Mouse (Mus musculus) neural tube, embryonic 12.5 days (tissue): Measurements from ENCODE around the gene Polg. TPM values are rescaled to one million over a fixed set of nuclear protein-coding genes. Genes with fewer than 3 reads are reported as not detected.

ENCODE experiments used
- ATAC-seq: fragments of 200-750 bp; cut with Nextera tagmentation; 2 replicates; pipeline ENCODE4 v1.8.0; 2017; ENCODE audit warnings: low read depth, mild to moderate bottlenecking, moderate TSS enrichment, moderate library complexity; ENCODE audit not compliant: low FRiP score
- H3K27ac ChIP-seq: fragments of 300-500 bp; sonication (generic); 2 replicates; pipeline ENCODE4 v1.5.1; 2016
- H3K27me3 ChIP-seq: fragments of 300-500 bp; sonication (generic); replicated peaks from 2 replicates; pipeline ENCODE4 v1.6.1; 2016; ENCODE audit warnings: mild to moderate bottlenecking
- H3K36me3 ChIP-seq: fragments of 300-500 bp; sonication (generic); 2 replicates; pipeline ENCODE4 v1.6.1; 2016; ENCODE audit warnings: mild to moderate bottlenecking
- H3K4me1 ChIP-seq: fragments of 300-500 bp; sonication (generic); 2 replicates; pipeline ENCODE4 v1.6.1; 2016
- H3K4me2 ChIP-seq: fragments of 300-500 bp; sonication (generic); replicated peaks from 2 replicates; pipeline ENCODE4 v1.6.1; 2016; ENCODE audit warnings: mild to moderate bottlenecking
- H3K4me3 ChIP-seq: fragments of 300-500 bp; sonication (generic); 2 replicates; pipeline ENCODE4 v1.5.1; 2016
- H3K9ac ChIP-seq: fragments of 300-500 bp; sonication (generic); 2 replicates; pipeline ENCODE4 v1.6.1; 2016; ENCODE audit warnings: mild to moderate bottlenecking
- H3K9me3 ChIP-seq: fragments of 300-500 bp; sonication (generic); 2 replicates; pipeline ENCODE4 v1.6.1; 2016; ENCODE audit warnings: mild to moderate bottlenecking
- WGBS: fragments of 180-500 bp; shearing (Covaris S2); methylation state at CpG from one replicate; pipeline ENCODE4 v1.1.7; 2016; 5-methylcytosine and 5-hydroxymethylcytosine counted together
- polyA plus RNA-seq: library from polyadenylated mRNA; unstranded; fragments of >200 nt; fragmentation: Nextera tagmentation; extraction: Ambion mirVana; gene quantifications from 2 replicates; pipeline ENCODE4 v1.2.1, GENCODE M21; 2016

Gene Polg
- polyA plus RNA-seq, 1 experiment from 2014 or later: 48.5 TPM

- peaks cover 35% of the 10 kb centered on the region for H3K27me3 ChIP-seq
- peak overlapping the region; percentile 100 for H3K9ac ChIP-seq
- H3K4me3 ChIP-seq: peak overlapping the region; percentile 87
- WGBS: 1% methylated on average over 74 of the region's 79 CpGs
- peak overlapping the region; percentile 90 for H3K4me2 ChIP-seq
- H3K4me1 ChIP-seq: peaks cover 34% of the 10 kb centered on the region
- peak overlapping the region; percentile 98 for H3K27ac ChIP-seq
- H3K36me3 ChIP-seq: peaks cover 28% of the 10 kb centered on the region
- H3K9me3 ChIP-seq: no peaks in the 10 kb centered on the region
- no peak for ATAC-seq
Measured at GRCm38 (mm10) chr7:79508280-79509234, 42.4 kb upstream of the Polg start.

DNA sequence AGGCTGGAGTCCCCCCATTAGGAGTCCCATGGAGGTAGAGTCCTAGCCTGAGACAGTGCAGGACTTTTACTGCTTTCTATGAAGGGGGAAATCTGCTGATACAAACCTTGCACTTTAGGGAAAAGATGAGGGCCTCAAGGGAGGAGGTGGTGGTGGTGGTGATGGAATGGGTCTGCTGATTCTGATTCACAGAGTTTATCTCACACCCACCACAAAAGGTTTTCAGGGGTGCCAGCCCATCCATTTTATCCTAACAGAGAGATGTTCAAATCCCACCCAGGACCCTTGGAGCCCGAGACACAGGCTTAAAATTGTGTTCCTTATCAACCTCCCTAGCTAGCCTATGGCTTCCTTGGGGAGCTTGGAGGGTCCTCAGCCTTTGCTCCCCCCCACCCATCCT, 41.6 kb upstream of the Polg start:
- H3K27ac ChIP-seq: peak overlapping the region; percentile 98
- peaks cover 32% of the 10 kb centered on the region for H3K36me3 ChIP-seq
- peak overlapping the region; percentile 90 for H3K4me2 ChIP-seq
- H3K4me3 ChIP-seq: peak overlapping the region; percentile 87
- 9% methylated on average over 1 of the region's 1 CpGs for WGBS
- H3K27me3 ChIP-seq: peaks cover 34% of the 10 kb centered on the region
- H3K4me1 ChIP-seq: peaks cover 32% of the 10 kb centered on the region
- H3K9me3 ChIP-seq: no peaks in the 10 kb centered on the region
- ATAC-seq: no peak
- peak overlapping the region; percentile 100 for H3K9ac ChIP-seq

DNA sequence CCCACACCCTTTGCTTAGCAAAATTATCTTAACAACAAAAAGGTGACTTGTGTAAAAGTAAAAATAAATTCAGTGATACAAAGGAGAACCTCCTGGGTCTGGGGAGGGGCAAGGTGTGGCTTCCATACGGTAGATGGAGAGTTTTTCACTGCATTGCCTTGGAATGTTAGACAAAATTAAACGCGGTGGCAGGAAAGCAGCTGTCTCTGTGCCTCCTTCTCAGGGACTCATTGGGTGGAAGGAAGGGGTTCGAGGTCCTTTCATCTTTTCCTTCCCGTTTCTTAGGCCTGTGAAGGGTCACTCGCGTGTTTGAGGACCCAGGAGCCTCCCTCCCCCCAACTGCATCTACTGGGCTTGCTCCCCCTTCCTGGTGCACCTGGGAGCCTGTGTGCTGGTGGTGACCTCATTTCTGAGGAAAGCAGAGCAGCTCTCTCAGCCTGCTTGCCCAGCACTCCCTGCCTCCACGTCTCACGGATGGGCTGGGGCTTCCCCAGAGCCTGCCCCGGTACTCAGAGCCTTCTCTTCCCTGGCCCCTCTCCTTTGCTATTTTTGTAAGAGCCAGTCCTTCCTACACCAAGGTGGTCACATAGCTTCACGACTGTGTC, 41.0 kb upstream of the Polg start:
- 2% methylated on average over 11 of the region's 11 CpGs for WGBS
- peak overlapping the region; percentile 98 for H3K27ac ChIP-seq
- peaks cover 35% of the 10 kb centered on the region for H3K27me3 ChIP-seq

DNA sequence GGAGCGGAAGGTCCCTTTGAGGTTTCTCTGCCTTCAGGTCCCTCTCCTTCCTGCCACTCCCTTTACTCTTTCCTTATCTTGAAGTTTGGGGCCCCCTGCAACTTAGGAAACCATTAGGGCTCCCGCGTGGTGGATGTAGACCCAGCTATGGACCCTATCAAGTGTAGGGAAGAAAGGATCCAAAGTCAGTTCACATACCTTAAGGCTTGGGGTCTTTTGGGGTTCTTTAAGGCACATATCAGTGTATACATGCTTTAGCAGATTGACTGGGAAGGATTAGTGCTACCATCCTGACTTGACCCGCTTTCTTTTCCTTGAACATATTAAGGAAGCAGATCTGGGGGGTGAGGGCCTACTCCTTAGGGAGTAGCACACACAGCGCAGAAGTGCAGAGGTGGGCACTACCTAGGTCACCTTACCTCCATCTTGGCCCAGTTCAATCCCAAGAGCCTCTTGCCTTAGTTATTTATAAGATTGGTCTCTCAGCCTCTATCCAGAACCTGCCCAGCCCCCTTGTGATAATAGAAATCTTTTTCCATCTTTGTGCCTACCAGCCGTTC, 40.4 kb upstream of the Polg start:
- Histone ChIP-seq H3K27me3 (peaks cover 37% of the 10 kb centered on the region), H3K9me3 (no peaks in the 10 kb centered on the region), H3K36me3 (peaks cover 37% of the 10 kb centered on the region), H3K9ac (peak overlapping the region; percentile 100), H3K4me1 (peaks cover 21% of the 10 kb centered on the region; the same call in 1 of the 2 replicates), H3K4me2 (peak overlapping the region; percentile 90), H3K27ac (peak overlapping the region; percentile 98), H3K4me3 (peak overlapping the region; percentile 87)
- no peak for ATAC-seq
- 0% methylated on average over 6 of the region's 6 CpGs for WGBS

More for the DNA sequence above, 41.0 kb upstream of the Polg start:
- Histone ChIP-seq H3K4me1 (peaks cover 27% of the 10 kb centered on the region), H3K4me2 (peak overlapping the region; percentile 90), H3K4me3 (peak overlapping the region; percentile 87), H3K36me3 (peaks cover 37% of the 10 kb centered on the region), H3K9ac (peak overlapping the region; percentile 100), H3K9me3 (no peaks in the 10 kb centered on the region)
- ATAC-seq: no peak

- Histone ChIP-seq H3K27ac (peak overlapping the region; percentile 98), H3K4me2 (peak overlapping the region; percentile 90), H3K4me1 (peaks cover 20% of the 10 kb centered on the region; the same call in 1 of the 2 replicates), H3K4me3 (peak overlapping the region; percentile 87), H3K36me3 (peaks cover 37% of the 10 kb centered on the region), H3K9me3 (no peaks in the 10 kb centered on the region), H3K27me3 (peaks cover 42% of the 10 kb centered on the region), H3K9ac (peak overlapping the region; percentile 100)
- 1% methylated on average over 28 of the region's 28 CpGs for WGBS
- peak; percentile 66 for ATAC-seq
Measured at GRCm38 (mm10) chr7:79505876-79506530, 39.8 kb upstream of the Polg start.

DNA sequence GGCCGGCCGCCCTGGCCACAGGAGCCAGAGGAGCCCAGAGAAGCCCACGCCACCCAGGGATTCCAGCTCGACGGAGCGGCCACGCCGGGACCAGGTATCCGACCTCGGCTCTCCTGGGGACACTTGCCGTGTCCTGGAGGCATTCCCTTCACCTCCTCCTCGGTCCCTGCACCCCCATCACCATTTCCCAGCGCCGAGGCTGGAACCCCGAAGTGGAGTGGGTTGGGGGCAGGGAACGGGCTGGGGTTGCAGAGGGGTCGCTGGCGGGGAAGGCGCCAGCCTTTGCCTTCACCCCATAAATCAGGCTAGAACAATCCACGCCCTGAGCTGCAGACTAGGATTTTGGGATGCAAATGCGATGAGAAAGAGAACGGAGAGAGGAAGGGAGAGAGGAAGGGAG, 39.2 kb upstream of the Polg start:
- 1% methylated on average over 22 of the region's 22 CpGs for WGBS
- ATAC-seq: peak; percentile 11; the same call in 1 of the 2 replicates

DNA sequence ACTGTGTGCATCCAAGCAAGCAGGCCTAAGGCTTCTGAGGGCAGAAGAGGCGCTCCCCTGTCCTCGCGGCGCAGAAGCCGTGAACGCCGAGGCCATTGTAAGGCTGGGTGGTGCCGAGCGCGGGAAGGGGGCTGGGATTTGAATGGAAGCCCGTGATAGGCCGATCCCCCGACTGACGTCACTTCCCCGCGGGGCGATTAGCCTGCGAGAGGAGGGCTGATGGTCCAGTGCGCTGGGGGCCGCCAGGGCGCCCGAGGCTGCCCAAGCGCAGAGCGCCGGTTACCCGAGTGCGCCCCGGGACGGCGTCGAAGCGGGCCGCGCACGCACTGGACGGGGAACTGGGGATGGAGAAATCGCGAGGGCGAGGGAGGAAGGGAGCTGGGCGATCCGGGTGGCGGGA, 38.6 kb upstream of the Polg start:
- H3K4me2 ChIP-seq: peak overlapping the region; percentile 90
- peak; percentile 68 for ATAC-seq
- H3K4me1 ChIP-seq: peaks cover 12% of the 10 kb centered on the region; the same call in 1 of the 2 replicates
- peak overlapping the region; percentile 98 for H3K27ac ChIP-seq
- WGBS: under 1% methylated on average over 42 of the region's 42 CpGs
- H3K36me3 ChIP-seq: peaks cover 33% of the 10 kb centered on the region
- peaks cover 46% of the 10 kb centered on the region for H3K27me3 ChIP-seq
- H3K4me3 ChIP-seq: peak overlapping the region; percentile 87
- no peaks in the 10 kb centered on the region for H3K9me3 ChIP-seq
- H3K9ac ChIP-seq: peak overlapping the region; percentile 100

More for the DNA sequence above, 39.2 kb upstream of the Polg start:
- peaks cover 18% of the 10 kb centered on the region; the same call in 1 of the 2 replicates for H3K4me1 ChIP-seq
- peak overlapping the region; percentile 98 for H3K27ac ChIP-seq
- H3K9ac ChIP-seq: peak overlapping the region; percentile 100
- H3K4me2 ChIP-seq: peak overlapping the region; percentile 90
- H3K36me3 ChIP-seq: peaks cover 37% of the 10 kb centered on the region
- peaks cover 42% of the 10 kb centered on the region for H3K27me3 ChIP-seq
- H3K9me3 ChIP-seq: no peaks in the 10 kb centered on the region
- H3K4me3 ChIP-seq: peak overlapping the region; percentile 87

GRCm38 (mm10) chr7:79503656-79504250, 37.6 kb upstream of the Polg start:
- Histone ChIP-seq H3K27me3 (peaks cover 50% of the 10 kb centered on the region), H3K27ac (peak overlapping the region; percentile 98), H3K36me3 (peaks cover 25% of the 10 kb centered on the region), H3K9me3 (no peaks in the 10 kb centered on the region), H3K4me2 (peak overlapping the region; percentile 90), H3K4me3 (peak overlapping the region; percentile 87), H3K9ac (peak overlapping the region; percentile 100), H3K4me1 (peaks cover 9% of the 10 kb centered on the region; the same call in 1 of the 2 replicates)
- WGBS: under 1% methylated on average over 5 of the region's 5 CpGs
- no peak for ATAC-seq

GRCm38 (mm10) chr7:79503103-79503455, 36.9 kb upstream of the Polg start:
- Histone ChIP-seq H3K27me3 (peaks cover 50% of the 10 kb centered on the region), H3K4me1 (peaks cover 10% of the 10 kb centered on the region; the same call in 1 of the 2 replicates)
- 7% methylated on average over 6 of the region's 6 CpGs for WGBS

GRCm38 (mm10) chr7:79502152-79503102, 36.3 kb upstream of the Polg start:
- H3K4me1 ChIP-seq: peaks cover 12% of the 10 kb centered on the region; the same call in 1 of the 2 replicates
- peak overlapping the region; percentile 100 for H3K9ac ChIP-seq
- no peaks in the 10 kb centered on the region for H3K9me3 ChIP-seq
- peaks cover 13% of the 10 kb centered on the region for H3K36me3 ChIP-seq
- H3K27me3 ChIP-seq: peaks cover 50% of the 10 kb centered on the region
- 4% methylated on average over 10 of the region's 10 CpGs for WGBS
- H3K4me3 ChIP-seq: peak overlapping the region; percentile 87
- H3K27ac ChIP-seq: peak overlapping the region; percentile 98
- peak overlapping the region; percentile 90 for H3K4me2 ChIP-seq
- no peak for ATAC-seq

More at GRCm38 (mm10) chr7:79503103-79503455, 36.9 kb upstream of the Polg start:
- Histone ChIP-seq H3K9ac (peak overlapping the region; percentile 100), H3K36me3 (peaks cover 18% of the 10 kb centered on the region), H3K27ac (peak overlapping the region; percentile 98), H3K4me3 (peak overlapping the region; percentile 87), H3K4me2 (peak overlapping the region; percentile 90), H3K9me3 (no peaks in the 10 kb centered on the region)
- no peak for ATAC-seq
